Mouse (Mus musculus): ENCODE data around the gene Ocrl. TPM values are rescaled to one million over a fixed set of nuclear protein-coding genes. Genes with fewer than 3 reads are reported as not detected.

The Ocrl gene
- polyA plus RNA-seq, 1 experiment = 53.6 TPM

DNA sequence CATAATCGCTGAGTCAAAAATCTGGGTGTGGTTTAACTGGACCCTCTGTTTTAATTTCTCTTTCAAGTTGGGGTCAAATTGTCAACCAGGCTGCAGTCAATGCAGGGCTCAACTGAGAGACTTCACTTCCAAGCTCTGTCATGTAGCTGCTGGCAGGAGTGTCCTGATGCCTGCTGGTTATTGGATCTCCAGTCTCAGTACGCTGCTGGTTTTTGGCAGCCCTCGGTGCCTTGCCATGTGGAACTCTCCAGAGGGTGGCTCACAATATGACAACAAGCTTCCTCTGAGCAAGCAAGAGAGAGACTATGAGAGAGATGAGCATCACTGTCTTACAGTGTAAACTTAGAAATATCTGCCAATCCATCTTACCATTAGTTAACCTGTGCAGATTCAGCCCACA, 99.5 kb downstream of the Ocrl start:
- TF ChIP-seq POLR2A (IDR thresholded peaks at IDR 0.05; ENCODE audit: low read depth, low read length) = no peak
- Histone ChIP-seq H3K27ac (ENCODE audit: insufficient read depth, low read length) (no peak overlapping the region), H3K4me1 (ENCODE audit: control insufficient read depth, insufficient read depth, low read length) (no peaks in the 10 kb centered on the region; the same call in 1 of the 2 replicates), H3K4me3 (ENCODE audit: insufficient read depth, low read length) (no peak overlapping the region)

Other genes starting within 250 kb of the Ocrl start
- 11.1 and 18.0 TPM in 2 replicates for gene Smarca1, start 19.4 kb upstream of the Ocrl start, polyA plus RNA-seq (2011; ENCODE audit: insufficient read length, low read depth, missing spikeins)
- 3.4 and 5.0 TPM in 2 replicates for gene Apln, start 122.5 kb downstream of the Ocrl start, polyA plus RNA-seq (2011; ENCODE audit: insufficient read length, low read depth, missing spikeins)
- gene Xpnpep2, start 196.3 kb downstream of the Ocrl start, polyA plus RNA-seq (2011; ENCODE audit: insufficient read length, low read depth, missing spikeins) = 1.5 and 1.6 TPM in 2 replicates
- gene Sash3, start 234.0 kb downstream of the Ocrl start, polyA plus RNA-seq (2011; ENCODE audit: insufficient read length, low read depth, missing spikeins) = 0.26 TPM in 1 of 2 replicates, not detected in the other

Data from embryonic fibroblast, embryonic 13.5 days (primary cell).